8 mouse cellular contexts compared by ENCODE assay signal in the genomic region with DNA sequence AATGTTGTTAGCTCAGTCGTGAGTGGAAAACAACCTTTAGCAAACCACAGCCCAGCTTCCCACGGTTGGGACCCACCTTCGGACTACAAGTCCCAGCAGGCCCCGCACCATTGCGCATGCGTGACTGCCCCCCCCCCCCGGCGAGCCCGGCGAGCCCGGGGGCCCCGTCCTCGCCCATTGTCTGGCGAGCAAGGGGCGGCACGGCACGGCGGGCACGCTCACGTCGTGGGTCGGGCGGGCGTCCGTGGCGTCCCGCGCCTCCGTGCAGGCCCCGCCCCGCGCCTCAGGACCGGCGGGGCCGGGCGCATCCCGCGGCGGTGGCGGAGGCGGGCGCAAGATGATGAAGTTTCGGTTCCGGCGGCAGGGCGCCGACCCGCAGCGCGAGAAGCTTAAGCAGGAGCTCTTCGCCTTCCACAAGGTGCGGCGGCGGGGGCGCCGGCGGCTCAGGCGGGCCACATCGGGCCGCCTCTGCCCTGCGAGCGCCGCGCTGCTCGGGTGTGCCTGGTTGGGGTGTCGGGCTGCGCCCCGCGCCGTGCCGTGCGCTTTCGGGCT. TPM values are rescaled to one million over a fixed set of nuclear protein-coding genes. Genes with fewer than 3 reads are reported as not detected.
DNase-seq lines count a peak whose midpoint lies in the region; ATAC-seq and TF ChIP-seq lines count a peak whose summit lies in the region.

Gene Llgl1 (plus strand): TSS at position 200 of the 552 bp plus-strand sequence.

- peaks cover 8% of the 10 kb centered on the region for H3K36me3 ChIP-seq in embryonic facial prominence, embryonic 13.5 days
- H3K36me3 ChIP-seq in heart, adult 2 months (ENCODE audit: control insufficient read depth, insufficient read depth, low read length): no peaks in the 10 kb centered on the region
- H3K36me3 ChIP-seq in limb, embryonic 14.5 days (ENCODE audit: control insufficient read depth, insufficient read depth, low read length): peaks cover 16% of the 10 kb centered on the region
- H3K36me3 ChIP-seq in midbrain, postnatal 0 days (ENCODE audit: insufficient read depth, low read length): 0 out of 2 replicates have a peak, but pooled peaks cover 1% of the 10 kb centered on the region

- 0 out of 2 replicates have a peak, but pooled peaks cover 1% of the 10 kb centered on the region for H3K79me2 ChIP-seq in heart, adult 2 months (replicated peaks; ENCODE audit: control insufficient read depth, insufficient read depth, low read length)

- H3K27me3 ChIP-seq in embryonic facial prominence, embryonic 13.5 days: no peaks in the 10 kb centered on the region
- H3K27me3 ChIP-seq in heart, adult 2 months (ENCODE audit: control insufficient read depth, insufficient read depth, low read length): no peaks in the 10 kb centered on the region
- H3K27me3 ChIP-seq in limb, embryonic 14.5 days (ENCODE audit: control insufficient read depth, insufficient read depth, low read length): no peaks in the 10 kb centered on the region
- H3K27me3 ChIP-seq in midbrain, postnatal 0 days (ENCODE audit: insufficient read depth, low read length): no peaks in the 10 kb centered on the region

- ATAC-seq in embryonic facial prominence, embryonic 13.5 days (ENCODE audit: insufficient number of reproducible peaks, insufficient read depth, low FRiP score, low TSS enrichment, low read depth): peak; percentile 87
- peak; percentile 92 for ATAC-seq in limb, embryonic 14.5 days (ENCODE audit: low FRiP score, low read depth)
- ATAC-seq in midbrain, postnatal 0 days (ENCODE audit: low FRiP score): peak; percentile 89

- 0% methylated on average over 46 of the region's 73 CpGs for WGBS in embryonic facial prominence, embryonic 13.5 days
- under 1% methylated on average over 64 of the region's 73 CpGs for WGBS in heart, adult 2 months
- WGBS in limb, embryonic 14.5 days: 3% methylated on average over 34 of the region's 73 CpGs
- WGBS in midbrain, postnatal 0 days: 0% methylated on average over 38 of the region's 73 CpGs

- H3K9ac ChIP-seq in embryonic facial prominence, embryonic 13.5 days: peak within 1 kb of the TSS; percentile 96
- peak within 1 kb of the TSS; percentile 74 for H3K9ac ChIP-seq in heart, adult 2 months (ENCODE audit: low read depth, low read length)
- peak within 1 kb of the TSS; percentile 77 for H3K9ac ChIP-seq in limb, embryonic 14.5 days (ENCODE audit: low read depth, low read length, severe bottlenecking)
- peak within 1 kb of the TSS; percentile 82 for H3K9ac ChIP-seq in midbrain, postnatal 0 days (replicated peaks; ENCODE audit: low read length, poor library complexity, severe bottlenecking)

- H3K4me2 ChIP-seq in embryonic facial prominence, embryonic 13.5 days: peak within 1 kb of the TSS; percentile 87
- H3K4me2 ChIP-seq in limb, embryonic 14.5 days (replicated peaks; ENCODE audit: low read depth, low read length, severe bottlenecking): peak within 1 kb of the TSS; percentile 87
- peak within 1 kb of the TSS; percentile 80 for H3K4me2 ChIP-seq in midbrain, postnatal 0 days (ENCODE audit: low read depth, low read length, poor library complexity, severe bottlenecking)

- no peak for TF ChIP-seq CTCF in heart, adult 2 months (IDR thresholded peaks at IDR 0.05)
- TF ChIP-seq CTCF in midbrain, postnatal 0 days (IDR thresholded peaks at IDR 0.05): no peak

- peak; percentile 79 for DNase-seq in 3T3-L1 (ENCODE audit: low read depth, low spot score)
- DNase-seq in adrenal gland, postnatal 36 days: peak; percentile 90 to 94
- peak; percentile 89 to 93 for DNase-seq in heart, adult 2 months
- DNase-seq in kidney, adult 8-10 months: peak; percentile 76
- DNase-seq in limb, embryonic 14.5 days (ENCODE audit: low spot score): peak; percentile 93
- peak; percentile 95 for DNase-seq in midbrain, postnatal 0 days (ENCODE audit: low spot score)
- DNase-seq in spleen, postnatal 14 days (ENCODE audit: low spot score in 2 of 2): peak; percentile 60 to 79

- intact Hi-C loops in heart, adult 2 months (cut with DNase I): loop anchor here (1.0 to 5.0 kb wide), 4 partner anchors 29 to 228 kb away; partner anchors contain the start of genes Mief2, Smcr8 and Top3a

- H3K4me3 ChIP-seq in embryonic facial prominence, embryonic 13.5 days: peak within 1 kb of the TSS; percentile 82
- peak within 1 kb of the TSS; percentile 99 for H3K4me3 ChIP-seq in heart, adult 2 months
- peak within 1 kb of the TSS; percentile 71 for H3K4me3 ChIP-seq in limb, embryonic 14.5 days (replicated peaks; ENCODE audit: low read length)
- peak within 1 kb of the TSS; percentile 78 for H3K4me3 ChIP-seq in midbrain, postnatal 0 days (ENCODE audit: low read depth, low read length)

- no peaks in the 10 kb centered on the region for H3K9me3 ChIP-seq in embryonic facial prominence, embryonic 13.5 days
- no peaks in the 10 kb centered on the region for H3K9me3 ChIP-seq in limb, embryonic 14.5 days (ENCODE audit: control insufficient read depth, low read length)
- no peaks in the 10 kb centered on the region for H3K9me3 ChIP-seq in midbrain, postnatal 0 days (ENCODE audit: low read length)

- TF ChIP-seq EP300 in heart, adult 2 months (IDR thresholded peaks at IDR 0.05; ENCODE audit: insufficient read depth, low read depth, low read length): no peak

- H3K27ac ChIP-seq in embryonic facial prominence, embryonic 13.5 days: peak within 1 kb of the TSS; percentile 86
- H3K27ac ChIP-seq in heart, adult 2 months: peak within 1 kb of the TSS; percentile 84
- peak within 1 kb of the TSS; percentile 84 for H3K27ac ChIP-seq in limb, embryonic 14.5 days (replicated peaks; ENCODE audit: low read depth, low read length)
- H3K27ac ChIP-seq in midbrain, postnatal 0 days (ENCODE audit: low read depth, low read length): peak within 1 kb of the TSS; percentile 73

- TF ChIP-seq POLR2A in heart, adult 2 months (IDR thresholded peaks at IDR 0.05; ENCODE audit: insufficient read depth, low read depth, low read length): peak; percentile 55; the same call in 1 of the 2 replicates
- peak; percentile 69; the same call in 1 of the 2 replicates for TF ChIP-seq POLR2A in limb, embryonic 14.5 days (IDR thresholded peaks at IDR 0.05; ENCODE audit: borderline replicate concordance, extremely low read depth, insufficient read depth, insufficient read length)

- H3K4me1 ChIP-seq in embryonic facial prominence, embryonic 13.5 days: peaks cover 30% of the 10 kb centered on the region
- H3K4me1 ChIP-seq in heart, adult 2 months (ENCODE audit: control insufficient read depth, insufficient read depth, low read length): peaks cover 4% of the 10 kb centered on the region
- peaks cover 22% of the 10 kb centered on the region for H3K4me1 ChIP-seq in limb, embryonic 14.5 days (ENCODE audit: control insufficient read depth, insufficient read depth, low read length)
- H3K4me1 ChIP-seq in midbrain, postnatal 0 days (ENCODE audit: insufficient read depth, low read length): peaks cover 9% of the 10 kb centered on the region; the same call in 1 of the 2 replicates

RNA-seq across cellular contexts. Expression of gene Llgl1, which starts in this region (rescaled TPM):
- 10 to 100 TPM; 23.6 to 24.7 TPM for total RNA-seq in adrenal gland, postnatal 36 days (2021)
- polyA plus RNA-seq in embryonic facial prominence, embryonic 13.5 days (2015; fragmentation: Nextera tagmentation; extraction: Ambion mirVana): 73.5 and 73.8 TPM in 2 replicates
- total RNA-seq in heart, adult 2 months (2021): 10 to 100 TPM; 11.1 TPM
- polyA plus RNA-seq in heart, adult 2 months (2012; rRNA removed): 23.5 and 25.9 TPM in 2 replicates
- 97.9 and 141 TPM in 2 replicates for polyA plus RNA-seq in limb, embryonic 14.5 days (2012; rRNA removed)
- 61.6 and 69.5 TPM in 2 replicates for polyA plus RNA-seq in limb, embryonic 14.5 days (2014; fragmentation: Nextera tagmentation; extraction: Ambion mirVana)
- total RNA-seq in midbrain, postnatal 0 days (2014; rRNA removed): 38.0 and 46.8 TPM in 2 replicates
- 25.8 and 26.8 TPM in 2 replicates for polyA plus RNA-seq in midbrain, postnatal 0 days (2015; fragmentation: Nextera tagmentation; extraction: Ambion mirVana)

Comparison
In these comparisons a context has a peak if more than half of its experiments do, and no peak if none do; other contexts are left out.
1. Peak in every context shown above with its lines: DNase-seq, ATAC-seq, H3K4me3 ChIP-seq and H3K27ac ChIP-seq.